Mouse (Mus musculus): ENCODE results near the gene Lurap1.

Gene Lurap1

DNA sequence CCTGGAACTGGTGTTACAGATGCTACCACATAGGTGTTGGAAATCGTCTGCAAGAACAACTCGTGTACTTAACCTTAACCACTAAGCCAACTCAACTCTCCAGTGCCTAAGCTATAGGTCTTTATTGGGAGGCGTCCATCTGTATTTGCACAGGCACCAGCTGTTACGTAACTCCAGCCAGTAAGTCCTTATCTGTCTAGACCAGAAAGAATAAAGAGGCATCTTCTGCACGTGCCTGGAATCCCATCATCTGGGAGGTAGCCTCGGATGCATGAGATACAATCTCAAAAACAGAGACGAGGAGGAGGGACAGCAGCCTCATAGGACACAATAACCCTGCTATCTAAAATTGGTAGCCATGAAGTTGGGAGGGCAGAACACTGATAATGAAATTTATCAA is 50.2 kb downstream of the Lurap1 start:
- DNase-seq = no peak

GRCm38 (mm10) chr4:116097211-116097610 is 53.9 kb downstream of the Lurap1 start:
- no peak for DNase-seq

GRCm38 (mm10) chr4:116096291-116096690 is 54.8 kb downstream of the Lurap1 start:
- no peak for DNase-seq

GRCm38 (mm10) chr4:116088510-116089249 is 62.5 kb downstream of the Lurap1 start:
- peak; percentile 68 to 79 for DNase-seq
